Mouse (Mus musculus): ENCODE results near the gene Bok. TPM values are rescaled to one million over a fixed set of nuclear protein-coding genes. Genes with fewer than 3 reads are reported as not detected.
"Not testable (repeated sequence)": the region's sequence is repeated elsewhere in the genome, so short reads cannot be mapped to it uniquely, and the experiment has no call there.

The Bok gene
- 65.3 and 75.9 TPM in 2 replicates for polyA plus RNA-seq (2015; fragmentation: Nextera tagmentation; extraction: Ambion mirVana)

GRCm38 (mm10) chr1:93685401-93686244, at the start of gene Bok:
Gene Bok (plus strand): TSS chr1:93685660.
- under 1% methylated on average over 78 of the region's 78 CpGs for WGBS
- H3K4me1 ChIP-seq: peaks cover 32% of the 10 kb centered on the region
- peak within 1 kb of the TSS; percentile 78 for H3K27ac ChIP-seq
- peaks cover 4% of the 10 kb centered on the region for H3K27me3 ChIP-seq
- H3K4me3 ChIP-seq: peak within 1 kb of the TSS; percentile 65
- peak within 1 kb of the TSS; percentile 84 for H3K4me2 ChIP-seq
- H3K9ac ChIP-seq: peak within 1 kb of the TSS; percentile 83
- no peaks in the 10 kb centered on the region for H3K9me3 ChIP-seq (replicated peaks)
- peak; percentile 64 for ATAC-seq
- H3K36me3 ChIP-seq (ENCODE audit: poor library complexity, severe bottlenecking): peaks cover 7% of the 10 kb centered on the region; the same call in 1 of the 2 replicates

DNA sequence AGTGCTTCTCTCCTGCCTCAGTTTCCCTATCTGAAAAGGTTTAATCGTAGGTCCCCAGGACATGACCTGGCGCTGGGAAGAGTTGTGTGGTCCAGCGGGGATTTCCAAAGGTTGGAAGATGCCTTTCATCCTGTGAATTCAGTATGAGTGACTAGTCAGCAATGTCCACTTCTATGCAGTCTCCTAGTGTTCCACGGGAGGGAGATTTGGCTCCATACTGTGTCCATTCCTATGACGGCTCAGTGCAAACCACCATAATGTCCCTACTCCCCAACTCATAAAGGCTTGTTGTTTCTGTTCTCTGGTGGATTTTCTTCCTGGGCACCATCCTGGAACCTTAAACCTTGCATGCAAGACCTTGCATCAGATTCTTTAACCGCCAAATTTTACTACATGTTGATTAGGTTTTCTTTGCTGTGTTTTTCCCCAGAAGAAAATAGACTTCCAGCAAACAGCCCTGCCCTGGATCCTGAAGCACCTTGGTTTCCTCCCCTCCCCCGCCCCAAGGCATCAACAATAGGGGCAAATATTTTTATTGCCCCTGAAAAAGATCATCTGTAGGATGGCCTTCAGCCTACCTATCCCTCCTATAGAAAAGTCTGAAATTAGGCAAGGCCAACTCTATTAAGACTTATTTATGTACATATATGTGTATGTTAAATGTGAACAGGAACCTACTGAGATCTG, 49.1 kb upstream of the Bok start:
- Histone ChIP-seq H3K27ac (peak overlapping the region; percentile 84), H3K27me3 (no peaks in the 10 kb centered on the region), H3K36me3 (ENCODE audit: poor library complexity, severe bottlenecking) (peaks cover 8% of the 10 kb centered on the region), H3K9ac (peak overlapping the region; percentile 60), H3K4me2 (peak overlapping the region; percentile 97), H3K4me3 (peak overlapping the region; percentile 98), H3K9me3 (replicated peaks) (no peaks in the 10 kb centered on the region), H3K4me1 (peaks cover 25% of the 10 kb centered on the region)
- WGBS: 33% methylated on average over 7 of the region's 7 CpGs
- ATAC-seq: peak; percentile 11

DNA sequence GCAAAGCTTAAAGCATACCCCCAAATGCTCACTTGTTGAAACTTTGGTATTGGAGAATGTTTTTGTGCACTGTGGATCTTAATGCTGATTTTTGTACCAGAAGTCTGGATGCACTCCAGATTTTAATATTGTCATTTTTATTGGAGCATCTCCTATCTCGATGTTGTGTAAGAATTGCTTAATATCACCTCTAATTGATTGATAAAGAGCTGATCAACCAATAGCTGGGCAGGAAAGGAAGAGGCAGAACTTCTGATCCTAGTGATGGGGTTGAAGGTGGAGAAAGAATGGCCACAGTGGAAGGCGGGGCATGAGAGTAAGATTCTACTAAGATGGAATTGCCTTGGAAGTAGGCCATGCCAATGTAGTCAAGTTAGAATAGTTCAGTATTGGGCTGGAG, 43.5 kb upstream of the Bok start:
- H3K36me3 ChIP-seq (ENCODE audit: poor library complexity, severe bottlenecking): no peaks in the 10 kb centered on the region
- H3K9ac ChIP-seq: no peak overlapping the region
- WGBS: 100% methylated on average over 2 of the region's 2 CpGs
- no peaks in the 10 kb centered on the region for H3K4me1 ChIP-seq
- no peak overlapping the region for H3K27ac ChIP-seq
- H3K9me3 ChIP-seq (replicated peaks): 0 out of 2 replicates have a peak, but pooled peaks cover 2% of the 10 kb centered on the region
- H3K4me2 ChIP-seq: no peak overlapping the region
- ATAC-seq: no peak
- no peaks in the 10 kb centered on the region for H3K27me3 ChIP-seq
- H3K4me3 ChIP-seq: no peak overlapping the region

DNA sequence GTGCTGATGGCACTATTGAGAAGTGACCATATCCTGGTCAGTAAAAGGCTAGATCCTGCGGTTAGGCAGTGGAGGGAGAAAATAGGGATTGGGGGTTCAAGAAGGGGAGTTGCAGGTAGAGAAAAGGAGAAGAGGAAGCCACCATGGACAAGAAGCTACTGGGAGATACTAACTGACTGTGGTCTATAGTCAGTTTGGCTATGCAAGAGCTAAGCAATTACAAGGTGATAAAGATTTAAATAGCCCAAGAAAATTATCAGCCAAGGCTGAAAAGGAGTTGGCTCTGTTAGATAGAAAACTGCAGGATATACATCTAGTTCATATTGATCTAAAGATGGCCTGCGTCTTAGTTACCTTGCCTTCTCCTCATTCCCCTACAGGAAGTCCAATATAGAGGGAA, 42.8 kb upstream of the Bok start:
- H3K27ac ChIP-seq: no peak overlapping the region
- 0 out of 2 replicates have a peak, but pooled peaks cover 2% of the 10 kb centered on the region for H3K9me3 ChIP-seq (replicated peaks)
- H3K4me1 ChIP-seq: no peaks in the 10 kb centered on the region
- no peak overlapping the region for H3K4me3 ChIP-seq
- no peaks in the 10 kb centered on the region for H3K36me3 ChIP-seq (ENCODE audit: poor library complexity, severe bottlenecking)
- no peak overlapping the region for H3K4me2 ChIP-seq
- no peak overlapping the region for H3K9ac ChIP-seq
- H3K27me3 ChIP-seq: no peaks in the 10 kb centered on the region
- ATAC-seq: no peak
- WGBS: 90% methylated on average over 2 of the region's 2 CpGs

DNA sequence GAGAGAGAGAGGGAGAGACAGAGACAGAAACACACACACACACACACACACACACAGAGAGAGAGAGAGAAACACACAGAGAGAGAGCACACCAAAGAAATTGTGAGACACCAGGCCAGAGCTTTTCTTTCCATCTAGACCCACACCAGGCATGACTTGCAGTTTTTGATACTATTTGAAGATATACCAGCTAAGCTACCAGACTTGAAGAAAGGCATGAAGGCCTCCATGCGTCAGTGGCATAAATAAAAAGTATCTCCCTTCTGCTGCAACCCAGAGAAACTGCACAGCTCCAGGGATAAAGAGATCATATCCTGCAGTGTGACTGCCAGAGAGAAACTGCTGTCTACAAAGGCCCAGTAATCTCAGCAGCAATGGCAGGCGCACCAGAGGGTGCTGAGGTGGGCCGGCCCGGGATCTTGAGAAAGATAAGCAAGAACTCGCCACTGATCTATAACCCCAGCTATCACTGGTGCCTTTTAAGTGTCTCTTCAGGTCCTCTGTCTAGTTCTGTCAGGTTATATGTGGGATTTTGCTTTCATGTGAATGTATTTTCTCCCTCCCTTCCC, 35.8 kb upstream of the Bok start:
- H3K9ac ChIP-seq: no peak overlapping the region
- ATAC-seq: no peak
- 83% methylated on average over 5 of the region's 5 CpGs for WGBS

DNA sequence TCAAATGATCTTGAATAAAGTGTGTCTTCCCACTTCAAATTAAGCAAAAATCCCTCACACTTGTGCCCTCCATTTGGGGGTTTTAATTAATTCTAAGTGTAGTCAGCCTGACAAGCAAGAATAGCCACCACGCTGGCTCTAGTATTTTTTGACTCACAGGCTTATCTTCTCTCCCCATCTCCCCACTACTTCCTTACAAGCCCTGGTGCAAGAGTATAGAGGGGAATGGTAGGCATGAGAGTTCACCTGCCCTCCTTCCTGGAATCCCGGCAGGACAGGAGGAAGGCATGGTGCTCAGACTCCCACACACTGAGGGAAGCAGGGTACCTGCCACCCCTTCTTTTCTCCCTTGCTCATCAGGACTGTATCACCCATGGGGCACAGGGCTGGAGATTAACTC, 31.2 kb upstream of the Bok start:
- WGBS: 63% methylated on average over 2 of the region's 2 CpGs
- ATAC-seq: no peak
- no peak overlapping the region for H3K4me2 ChIP-seq

More for the DNA sequence above, 35.8 kb upstream of the Bok start:
- Histone ChIP-seq H3K27ac (no peak overlapping the region), H3K36me3 (ENCODE audit: poor library complexity, severe bottlenecking) (no peaks in the 10 kb centered on the region), H3K4me1 (no peaks in the 10 kb centered on the region), H3K9me3 (replicated peaks) (no peaks in the 10 kb centered on the region), H3K4me2 (no peak overlapping the region), H3K27me3 (no peaks in the 10 kb centered on the region), H3K4me3 (no peak overlapping the region)

GRCm38 (mm10) chr1:93654798-93655197, 30.7 kb upstream of the Bok start:
- Histone ChIP-seq H3K9me3 (replicated peaks) (no peaks in the 10 kb centered on the region), H3K4me3 (no peak overlapping the region), H3K27ac (no peak overlapping the region), H3K27me3 (no peaks in the 10 kb centered on the region), H3K36me3 (ENCODE audit: poor library complexity, severe bottlenecking) (no peaks in the 10 kb centered on the region), H3K4me2 (no peak overlapping the region), H3K9ac (no peak overlapping the region), H3K4me1 (no peaks in the 10 kb centered on the region)
- no peak for ATAC-seq
- WGBS: 84% methylated on average over 2 of the region's 2 CpGs

More for the DNA sequence above, 31.2 kb upstream of the Bok start:
- H3K36me3 ChIP-seq (ENCODE audit: poor library complexity, severe bottlenecking): no peaks in the 10 kb centered on the region
- no peaks in the 10 kb centered on the region for H3K9me3 ChIP-seq (replicated peaks)
- H3K4me1 ChIP-seq: no peaks in the 10 kb centered on the region
- H3K4me3 ChIP-seq: no peak overlapping the region
- no peak overlapping the region for H3K27ac ChIP-seq
- no peaks in the 10 kb centered on the region for H3K27me3 ChIP-seq
- no peak overlapping the region for H3K9ac ChIP-seq

DNA sequence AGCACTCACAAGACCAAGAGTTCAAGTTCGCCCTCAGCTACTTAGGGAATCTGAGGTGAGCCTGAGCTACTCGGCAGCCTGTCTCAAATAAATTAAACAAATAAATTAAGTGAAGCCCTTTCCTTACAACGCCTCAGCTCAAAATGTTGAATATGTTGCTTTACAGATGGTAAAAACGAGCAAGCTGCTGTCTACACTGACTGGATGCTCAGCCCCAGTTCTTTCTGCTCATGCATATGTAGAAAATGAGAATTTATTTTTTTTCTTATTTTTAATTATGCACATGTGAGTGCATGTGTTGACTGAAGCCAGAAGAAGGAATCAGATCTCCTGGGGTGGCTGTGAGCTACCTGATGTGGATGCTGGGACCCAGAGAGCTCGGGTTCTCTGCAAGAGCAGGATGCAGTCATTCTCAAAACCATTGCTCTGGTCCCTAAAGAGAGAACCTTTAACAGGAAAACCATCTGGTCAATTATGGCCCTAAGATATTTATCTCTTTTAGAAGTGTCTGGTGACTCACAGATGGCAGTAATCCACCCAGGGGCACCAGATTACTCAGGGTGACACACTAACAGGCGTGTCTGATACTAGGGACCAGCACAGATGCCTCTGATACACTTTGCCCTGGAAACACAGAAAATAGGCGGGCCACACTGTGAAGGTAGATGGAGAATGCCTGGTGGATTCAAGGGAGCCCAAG, 29.0 kb upstream of the Bok start:
- Histone ChIP-seq H3K9me3 (replicated peaks) (0 out of 2 replicates have a peak, but pooled peaks cover 6% of the 10 kb centered on the region), H3K4me2 (no peak overlapping the region), H3K4me3 (no peak overlapping the region), H3K9ac (no peak overlapping the region), H3K36me3 (ENCODE audit: poor library complexity, severe bottlenecking) (no peaks in the 10 kb centered on the region), H3K27me3 (no peaks in the 10 kb centered on the region), H3K27ac (no peak overlapping the region), H3K4me1 (no peaks in the 10 kb centered on the region)
- no peak for ATAC-seq
- WGBS: 73% methylated on average over 7 of the region's 7 CpGs

GRCm38 (mm10) chr1:93657025-93657360, 28.5 kb upstream of the Bok start:
- H3K9ac ChIP-seq: no peak overlapping the region
- no peaks in the 10 kb centered on the region for H3K4me1 ChIP-seq
- no peak overlapping the region for H3K27ac ChIP-seq
- WGBS: 84% methylated on average over 5 of the region's 5 CpGs
- H3K4me3 ChIP-seq: no peak overlapping the region
- H3K9me3 ChIP-seq (replicated peaks): 0 out of 2 replicates have a peak, but pooled peaks cover 6% of the 10 kb centered on the region
- no peaks in the 10 kb centered on the region for H3K27me3 ChIP-seq
- H3K4me2 ChIP-seq: no peak overlapping the region
- no peaks in the 10 kb centered on the region for H3K36me3 ChIP-seq (ENCODE audit: poor library complexity, severe bottlenecking)
- ATAC-seq: no peak

- H3K27me3 ChIP-seq, H3K4me2 ChIP-seq, ATAC-seq: not testable (repeated sequence)
Measured at GRCm38 (mm10) chr1:93658559-93658958, 26.9 kb upstream of the Bok start, which contains the start of gene Stk25. Gene Stk25 (minus strand): TSS chr1:93658659.

GRCm38 (mm10) chr1:93667760-93668400, 17.6 kb upstream of the Bok start:
- 0 out of 2 replicates have a peak, but pooled peaks have one; percentile 22 for ATAC-seq
- H3K27ac ChIP-seq: no peak overlapping the region
- WGBS: 30% methylated on average over 13 of the region's 13 CpGs
- no peak overlapping the region for H3K4me3 ChIP-seq
- no peak overlapping the region for H3K4me2 ChIP-seq
- H3K9ac ChIP-seq: no peak overlapping the region
- no peaks in the 10 kb centered on the region for H3K36me3 ChIP-seq (ENCODE audit: poor library complexity, severe bottlenecking)
- H3K27me3 ChIP-seq: no peaks in the 10 kb centered on the region
- peaks cover 14% of the 10 kb centered on the region; the same call in 1 of the 2 replicates for H3K4me1 ChIP-seq
- no peaks in the 10 kb centered on the region for H3K9me3 ChIP-seq (replicated peaks)

More at GRCm38 (mm10) chr1:93658559-93658958, 26.9 kb upstream of the Bok start, which contains the start of gene Stk25:
- not testable (repeated sequence) for H3K36me3 ChIP-seq (ENCODE audit: poor library complexity, severe bottlenecking); H3K27ac ChIP-seq; H3K9me3 ChIP-seq (replicated peaks); H3K4me1 ChIP-seq; H3K9ac ChIP-seq; H3K4me3 ChIP-seq

Data from forebrain, embryonic 13.5 days (tissue).